In genomic region chr8:80919130-80919529, GRCm38 (mm10) we compare ENCODE assay signal across 17 mouse cellular contexts. TPM values are rescaled to one million over a fixed set of nuclear protein-coding genes. Genes with fewer than 3 reads are reported as not detected.
A peak's percentile ranks its signal among the peaks of the same experiment; 100 is the strongest.
DNase-seq lines count a peak whose midpoint lies in the region; ATAC-seq and TF ChIP-seq lines count a peak whose summit lies in the region.
"Had no signal": no experiment of that assay in that cellular context is flagged by ENCODE, and none has a peak within 500 bp of the region (broad histone marks: within the 10 kb centered on the region; RNA-seq: fewer than 3 reads in every experiment).

No protein-coding gene starts in this region.

- H3K27me3 ChIP-seq in forebrain, embryonic 13.5 days = no peaks in the 10 kb centered on the region
- H3K27me3 ChIP-seq in forebrain, embryonic 11.5 days (ENCODE audit: control insufficient read depth, insufficient read depth, low read length) = no peaks in the 10 kb centered on the region
- no peaks in the 10 kb centered on the region for H3K27me3 ChIP-seq in lung, postnatal 0 days (replicated peaks; ENCODE audit: insufficient read depth, low read length)
- H3K27me3 ChIP-seq in kidney, embryonic 15.5 days = no peaks in the 10 kb centered on the region
- H3K27me3 ChIP-seq in hindbrain, embryonic 10.5 days (ENCODE audit: insufficient read depth, poor library complexity, severe bottlenecking) = no peaks in the 10 kb centered on the region
- H3K27me3 ChIP-seq: CH12.LX; hindbrain, embryonic 12.5 days; intestine, embryonic 15.5 days had no signal

- WGBS in forebrain, embryonic 13.5 days = 73% methylated on average over 4 of the region's 4 CpGs
- 89% methylated on average over 4 of the region's 4 CpGs for WGBS in forebrain, embryonic 11.5 days
- 60% methylated on average over 4 of the region's 4 CpGs for WGBS in lung, postnatal 0 days
- 82% methylated on average over 4 of the region's 4 CpGs for WGBS in kidney, embryonic 15.5 days
- 85% methylated on average over 4 of the region's 4 CpGs for WGBS in hindbrain, embryonic 10.5 days

- H3K9me3 ChIP-seq in forebrain, embryonic 13.5 days (replicated peaks) = no peaks in the 10 kb centered on the region
- H3K9me3 ChIP-seq in forebrain, embryonic 11.5 days (ENCODE audit: control insufficient read depth, low read length) = no peaks in the 10 kb centered on the region
- H3K9me3 ChIP-seq in lung, postnatal 0 days (ENCODE audit: low read length) = no peaks in the 10 kb centered on the region
- H3K9me3 ChIP-seq in kidney, embryonic 15.5 days (replicated peaks) = no peaks in the 10 kb centered on the region
- no peaks in the 10 kb centered on the region for H3K9me3 ChIP-seq in hindbrain, embryonic 10.5 days
- H3K9me3 ChIP-seq: hindbrain, embryonic 12.5 days; intestine, embryonic 15.5 days; midbrain, embryonic 10.5 days had no signal

- TF ChIP-seq CTCF in lung, postnatal 0 days (IDR thresholded peaks at IDR 0.05) = no peak

- H3K27ac ChIP-seq in forebrain, embryonic 13.5 days = no peak overlapping the region
- no peak overlapping the region for H3K27ac ChIP-seq in forebrain, embryonic 11.5 days (ENCODE audit: low read depth, low read length)
- no peak overlapping the region for H3K27ac ChIP-seq in lung, postnatal 0 days (ENCODE audit: low read length)
- H3K27ac ChIP-seq in kidney, embryonic 15.5 days = no peak overlapping the region
- no peak overlapping the region for H3K27ac ChIP-seq in hindbrain, embryonic 10.5 days
- H3K27ac ChIP-seq: hindbrain, embryonic 12.5 days; intestine, embryonic 15.5 days; kidney, postnatal 0 days; midbrain, embryonic 10.5 days had no signal

- ATAC-seq in forebrain, embryonic 13.5 days = peak; percentile 66; the same call in 1 of the 2 replicates
- ATAC-seq in forebrain, embryonic 11.5 days (replicated peaks; ENCODE audit: low FRiP score) = no peak
- peak; percentile 10; the same call in 1 of the 2 replicates for ATAC-seq in lung, postnatal 0 days
- ATAC-seq in kidney, embryonic 15.5 days (replicated peaks; ENCODE audit: low FRiP score) = no peak
- ATAC-seq: intestine, embryonic 15.5 days had no signal

- no peak overlapping the region for H3K4me2 ChIP-seq in forebrain, embryonic 13.5 days
- no peak overlapping the region for H3K4me2 ChIP-seq in forebrain, embryonic 11.5 days (ENCODE audit: low read depth, low read length, severe bottlenecking)
- H3K4me2 ChIP-seq in lung, postnatal 0 days (replicated peaks; ENCODE audit: low read depth, low read length) = no peak overlapping the region
- no peak overlapping the region for H3K4me2 ChIP-seq in kidney, embryonic 15.5 days
- H3K4me2 ChIP-seq: hindbrain, embryonic 12.5 days; intestine, embryonic 15.5 days had no signal

- H3K4me1 ChIP-seq in forebrain, embryonic 13.5 days = 0 out of 2 replicates have a peak, but pooled peaks cover 3% of the 10 kb centered on the region
- no peaks in the 10 kb centered on the region for H3K4me1 ChIP-seq in forebrain, embryonic 11.5 days (replicated peaks; ENCODE audit: control insufficient read depth, insufficient read depth, low read length)
- H3K4me1 ChIP-seq in lung, postnatal 0 days (ENCODE audit: insufficient read depth, low read depth, low read length) = peaks cover 11% of the 10 kb centered on the region; the same call in 1 of the 2 replicates
- peaks cover 20% of the 10 kb centered on the region for H3K4me1 ChIP-seq in kidney, embryonic 15.5 days
- 0 out of 2 replicates have a peak, but pooled peaks cover 3% of the 10 kb centered on the region for H3K4me1 ChIP-seq in hindbrain, embryonic 10.5 days (replicated peaks)
- H3K4me1 ChIP-seq: midbrain, embryonic 10.5 days had no signal

- H3K36me3 ChIP-seq in forebrain, embryonic 13.5 days (ENCODE audit: poor library complexity, severe bottlenecking) = no peaks in the 10 kb centered on the region
- H3K36me3 ChIP-seq in forebrain, embryonic 11.5 days (ENCODE audit: control insufficient read depth, insufficient read depth, low read length) = no peaks in the 10 kb centered on the region
- no peaks in the 10 kb centered on the region for H3K36me3 ChIP-seq in lung, postnatal 0 days (ENCODE audit: insufficient read depth, low read length)
- H3K36me3 ChIP-seq in kidney, embryonic 15.5 days = no peaks in the 10 kb centered on the region
- no peaks in the 10 kb centered on the region for H3K36me3 ChIP-seq in hindbrain, embryonic 10.5 days
- H3K36me3 ChIP-seq: hindbrain, embryonic 12.5 days; intestine, embryonic 15.5 days; midbrain, embryonic 10.5 days had no signal

- no peak overlapping the region for H3K9ac ChIP-seq in forebrain, embryonic 13.5 days
- H3K9ac ChIP-seq in forebrain, embryonic 11.5 days (ENCODE audit: low read length) = no peak overlapping the region
- no peak overlapping the region for H3K9ac ChIP-seq in lung, postnatal 0 days (replicated peaks; ENCODE audit: low read depth)
- H3K9ac ChIP-seq in kidney, embryonic 15.5 days = no peak overlapping the region
- H3K9ac ChIP-seq: hindbrain, embryonic 12.5 days; intestine, embryonic 15.5 days had no signal

- no peak for DNase-seq in forebrain, embryonic 11.5 days (ENCODE audit: low spot score)
- DNase-seq in lung, postnatal 0 days (ENCODE audit: low spot score) = peak; percentile 51
- no peak for DNase-seq in lung, postnatal 14 days
- DNase-seq in layer of hippocampus, postnatal 14 days (ENCODE audit: low spot score in 2 of 2) = peak; percentile 19 to 31
- no peak for DNase-seq in thymus, postnatal 0 days (ENCODE audit: low spot score)
- DNase-seq in hindbrain, embryonic 10.5 days (ENCODE audit: low spot score) = no peak
- DNase-seq: adrenal gland, postnatal 10 days; right cerebral cortex, postnatal 25 days; thymus, adult 18-20 months had no signal

- H3K4me3 ChIP-seq in forebrain, embryonic 13.5 days = no peak overlapping the region
- no peak overlapping the region for H3K4me3 ChIP-seq in forebrain, embryonic 11.5 days (ENCODE audit: low read depth, low read length)
- no peak overlapping the region for H3K4me3 ChIP-seq in lung, postnatal 0 days (ENCODE audit: low read depth, low read length)
- H3K4me3 ChIP-seq in kidney, embryonic 15.5 days (replicated peaks) = no peak overlapping the region
- H3K4me3 ChIP-seq in hindbrain, embryonic 10.5 days = no peak overlapping the region
- H3K4me3 ChIP-seq: hindbrain, embryonic 12.5 days; intestine, embryonic 15.5 days; midbrain, embryonic 10.5 days; myocyte had no signal

- TF ChIP-seq EP300 in lung, postnatal 0 days (IDR thresholded peaks at IDR 0.05) = no peak

RNA-seq across cellular contexts. Expression of gene Gab1, which starts 38.8 kb away (rescaled TPM):
- 10.8 TPM in 2 replicates for polyA plus RNA-seq in forebrain, embryonic 13.5 days (2015; fragmentation: Nextera tagmentation; extraction: Ambion mirVana)
- 19.1 TPM in 2 replicates for polyA plus RNA-seq in forebrain, embryonic 11.5 days (2014; fragmentation: Nextera tagmentation; extraction: Ambion mirVana)
- 16.9 and 18.9 TPM in 2 replicates for polyA plus RNA-seq in lung, postnatal 0 days (2015; fragmentation: Nextera tagmentation; extraction: Ambion mirVana)
- 10 to 100 TPM; 19.2 to 21.1 TPM for total RNA-seq in layer of hippocampus, postnatal 14 days (2021)
- polyA plus RNA-seq in kidney, embryonic 15.5 days (2015; fragmentation: Nextera tagmentation; extraction: Ambion mirVana) = 16.4 and 16.8 TPM in 2 replicates
- 4.2 and 4.3 TPM in 2 replicates for polyA plus RNA-seq in thymus, postnatal 0 days (2015; fragmentation: Nextera tagmentation; extraction: Ambion mirVana)
- 14.5 and 15.8 TPM in 2 replicates for polyA plus RNA-seq in hindbrain, embryonic 10.5 days (2016; fragmentation: Nextera tagmentation; extraction: Ambion mirVana)

Comparison
In these comparisons a context has a peak if more than half of its experiments do, and no peak if none do; other contexts are left out.
1. ATAC-seq: peak in forebrain, embryonic 13.5 days (single experiment) and lung, postnatal 0 days (single experiment); none in forebrain, embryonic 11.5 days (single experiment) and kidney, embryonic 15.5 days (single experiment).
2. DNase-seq: peak in lung, postnatal 0 days (single experiment) and layer of hippocampus, postnatal 14 days (2 of 2); none in forebrain, embryonic 11.5 days (single experiment), lung, postnatal 14 days (single experiment), thymus, postnatal 0 days (single experiment) and hindbrain, embryonic 10.5 days (single experiment).